Mouse (Mus musculus): ENCODE measurements at regions not wholly inside any gene's neighbourhood (a gene's known extent, or its start where the extent isn't known, plus 50 kb on each side); places are given as distances from the start of the nearest gene placed in this dataset.

GRCm38 (mm10) chr12:25304820-25305511, 208.0 kb upstream of the Id2 start:
- ATAC-seq (ENCODE audit: low FRiP score, low TSS enrichment): no peak
- no peak for DNase-seq (ENCODE audit: low spot score)
- Histone ChIP-seq H3K9me3 (ENCODE audit: control insufficient read depth, low read length) (no peaks in the 10 kb centered on the region), H3K4me1 (replicated peaks; ENCODE audit: control insufficient read depth, insufficient read depth) (peaks cover 3% of the 10 kb centered on the region; the same call in 1 of the 2 replicates), H3K27me3 (ENCODE audit: control insufficient read depth, insufficient read depth, low read length) (no peaks in the 10 kb centered on the region), H3K36me3 (ENCODE audit: control insufficient read depth, insufficient read depth, low read length) (no peaks in the 10 kb centered on the region), H3K4me2 (replicated peaks; ENCODE audit: low read depth) (no peak overlapping the region), H3K9ac (ENCODE audit: low read length) (no peak overlapping the region), H3K27ac (replicated peaks) (no peak overlapping the region), H3K4me3 (ENCODE audit: low read depth, low read length) (no peak overlapping the region)
- TF ChIP-seq EP300 (optimal IDR thresholded peaks at IDR 0.05): no peak
- no peak for TF ChIP-seq CTCF (IDR thresholded peaks at IDR 0.05; ENCODE audit: low read depth)
- 77% methylated on average over 6 of the region's 6 CpGs for WGBS

DNA sequence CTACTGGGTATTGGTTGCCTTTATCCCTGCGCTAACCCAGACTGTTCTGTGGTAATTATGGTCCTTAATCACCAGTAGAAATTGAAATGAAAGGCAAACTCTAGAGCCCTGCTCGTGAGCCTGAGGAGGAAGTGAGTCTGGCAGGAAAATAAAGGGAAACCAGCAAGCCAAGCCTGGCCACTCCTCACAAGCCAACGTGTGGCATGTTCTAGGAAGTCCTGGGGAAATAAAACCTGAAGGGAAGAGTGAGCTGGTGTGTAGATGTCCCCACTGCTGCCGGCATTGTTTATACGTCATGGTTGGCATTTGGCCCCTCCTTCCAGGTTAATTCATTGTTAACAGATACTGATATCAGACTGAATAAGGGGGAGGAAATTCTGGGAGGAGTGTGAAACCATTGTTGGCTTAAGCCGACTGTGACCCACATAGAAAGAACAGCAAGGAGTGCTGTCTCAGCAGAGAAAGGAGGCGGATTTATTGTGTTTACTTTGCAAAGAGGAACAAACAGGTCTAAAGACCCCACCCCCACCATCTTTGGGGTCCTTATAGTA, 206.6 kb upstream of the Id2 start:
- DNase-seq (ENCODE audit: low spot score) (peak; percentile 30), ATAC-seq (ENCODE audit: low FRiP score, low TSS enrichment) (peak; percentile 83)
- WGBS: 33% methylated on average over 7 of the region's 7 CpGs
- H3K4me1 ChIP-seq (replicated peaks; ENCODE audit: control insufficient read depth, insufficient read depth): peaks cover 3% of the 10 kb centered on the region; the same call in 1 of the 2 replicates
- no peak for TF ChIP-seq EP300 (optimal IDR thresholded peaks at IDR 0.05)
- no peak for TF ChIP-seq CTCF (IDR thresholded peaks at IDR 0.05; ENCODE audit: low read depth)
- H3K4me2 ChIP-seq (replicated peaks; ENCODE audit: low read depth): no peak overlapping the region
- H3K9ac ChIP-seq (ENCODE audit: low read length): no peak overlapping the region
- no peaks in the 10 kb centered on the region for H3K27me3 ChIP-seq (ENCODE audit: control insufficient read depth, insufficient read depth, low read length)
- no peak overlapping the region for H3K4me3 ChIP-seq (ENCODE audit: low read depth, low read length)
- H3K27ac ChIP-seq (replicated peaks): no peak overlapping the region
- no peaks in the 10 kb centered on the region for H3K36me3 ChIP-seq (ENCODE audit: control insufficient read depth, insufficient read depth, low read length)
- no peaks in the 10 kb centered on the region for H3K9me3 ChIP-seq (ENCODE audit: control insufficient read depth, low read length)

DNA sequence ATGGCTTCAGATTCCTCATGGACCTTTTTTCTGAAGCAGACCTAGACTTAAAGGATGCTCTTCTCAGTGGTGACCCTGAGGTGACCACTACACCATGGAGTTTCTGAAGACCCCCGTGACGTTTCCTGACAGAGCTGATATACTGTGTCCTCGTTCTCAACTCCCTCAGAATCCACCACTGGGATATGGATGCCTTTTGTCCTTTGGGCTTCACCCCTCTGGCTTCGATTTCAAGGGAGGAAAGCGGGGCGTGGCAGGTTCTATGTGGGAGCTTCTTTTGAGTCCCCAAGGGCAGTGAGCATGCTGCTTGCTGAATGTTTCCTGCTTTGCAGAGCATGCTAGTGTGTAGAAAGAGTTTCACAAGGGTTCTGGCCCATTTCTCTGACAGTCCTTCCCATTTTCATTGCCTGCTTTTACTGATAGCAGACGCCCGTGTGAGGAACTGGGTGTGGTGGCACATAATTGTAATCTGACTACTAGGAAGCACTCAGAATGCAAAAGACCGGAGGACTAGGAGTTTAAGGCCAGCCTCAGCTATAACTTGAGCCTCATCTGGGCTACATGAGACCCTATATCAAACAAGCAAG, 204.0 kb upstream of the Id2 start:
- DNase-seq (ENCODE audit: low spot score) (no peak), ATAC-seq (ENCODE audit: low FRiP score, low TSS enrichment) (no peak)
- no peaks in the 10 kb centered on the region for H3K9me3 ChIP-seq (ENCODE audit: control insufficient read depth, low read length)
- no peak overlapping the region for H3K4me2 ChIP-seq (replicated peaks; ENCODE audit: low read depth)
- no peaks in the 10 kb centered on the region for H3K27me3 ChIP-seq (ENCODE audit: control insufficient read depth, insufficient read depth, low read length)
- no peak overlapping the region for H3K9ac ChIP-seq (ENCODE audit: low read length)
- TF ChIP-seq EP300 (optimal IDR thresholded peaks at IDR 0.05) (no peak), CTCF (IDR thresholded peaks at IDR 0.05; ENCODE audit: low read depth) (no peak)
- no peak overlapping the region for H3K4me3 ChIP-seq (ENCODE audit: low read depth, low read length)
- H3K36me3 ChIP-seq (ENCODE audit: control insufficient read depth, insufficient read depth, low read length): no peaks in the 10 kb centered on the region
- no peak overlapping the region for H3K27ac ChIP-seq (replicated peaks)
- peaks cover 3% of the 10 kb centered on the region; the same call in 1 of the 2 replicates for H3K4me1 ChIP-seq (replicated peaks; ENCODE audit: control insufficient read depth, insufficient read depth)
- WGBS: 61% methylated on average over 9 of the region's 9 CpGs

GRCm38 (mm10) chr12:25299603-25300471, 202.9 kb upstream of the Id2 start:
- no peak overlapping the region for H3K4me3 ChIP-seq (ENCODE audit: low read depth, low read length)
- H3K4me1 ChIP-seq (replicated peaks; ENCODE audit: control insufficient read depth, insufficient read depth): peaks cover 3% of the 10 kb centered on the region; the same call in 1 of the 2 replicates
- no peak overlapping the region for H3K4me2 ChIP-seq (replicated peaks; ENCODE audit: low read depth)
- no peaks in the 10 kb centered on the region for H3K9me3 ChIP-seq (ENCODE audit: control insufficient read depth, low read length)
- WGBS: 52% methylated on average over 11 of the region's 11 CpGs
- DNase-seq (ENCODE audit: low spot score) (no peak), ATAC-seq (ENCODE audit: low FRiP score, low TSS enrichment) (no peak)
- H3K36me3 ChIP-seq (ENCODE audit: control insufficient read depth, insufficient read depth, low read length): no peaks in the 10 kb centered on the region
- no peak overlapping the region for H3K9ac ChIP-seq (ENCODE audit: low read length)
- no peaks in the 10 kb centered on the region for H3K27me3 ChIP-seq (ENCODE audit: control insufficient read depth, insufficient read depth, low read length)
- no peak overlapping the region for H3K27ac ChIP-seq (replicated peaks)
- TF ChIP-seq EP300 (optimal IDR thresholded peaks at IDR 0.05): no peak
- TF ChIP-seq CTCF (IDR thresholded peaks at IDR 0.05; ENCODE audit: low read depth): no peak

DNA sequence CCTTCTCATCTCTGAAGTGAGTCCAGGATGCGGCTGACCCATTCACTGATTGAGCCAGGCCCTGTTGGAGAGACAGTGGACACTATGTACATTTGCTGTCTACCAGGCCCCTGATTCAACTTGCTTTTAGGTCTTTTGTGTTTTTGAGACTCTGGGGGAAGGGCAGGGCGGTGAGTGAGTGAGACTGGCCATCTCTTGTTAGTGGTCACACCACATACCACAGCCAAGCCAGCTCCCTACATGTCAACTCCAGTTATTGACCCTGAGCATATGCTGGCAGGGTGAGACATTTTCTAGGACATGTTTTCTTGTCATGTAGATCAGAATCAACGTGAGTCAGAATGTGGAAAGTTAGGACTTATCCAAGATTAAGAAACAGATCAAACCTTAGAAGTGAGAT, 201.8 kb upstream of the Id2 start:
- TF ChIP-seq EP300 (optimal IDR thresholded peaks at IDR 0.05) (no peak), CTCF (IDR thresholded peaks at IDR 0.05; ENCODE audit: low read depth) (no peak)
- WGBS: 90% methylated on average over 3 of the region's 3 CpGs
- no peak for DNase-seq (ENCODE audit: low spot score)
- H3K9ac ChIP-seq (ENCODE audit: low read length): no peak overlapping the region
- no peak overlapping the region for H3K27ac ChIP-seq (replicated peaks)
- H3K4me3 ChIP-seq (ENCODE audit: low read depth, low read length): no peak overlapping the region
- no peaks in the 10 kb centered on the region for H3K4me1 ChIP-seq (replicated peaks; ENCODE audit: control insufficient read depth, insufficient read depth)
- ATAC-seq (ENCODE audit: low FRiP score, low TSS enrichment): no peak
- no peak overlapping the region for H3K4me2 ChIP-seq (replicated peaks; ENCODE audit: low read depth)
- H3K36me3 ChIP-seq (ENCODE audit: control insufficient read depth, insufficient read depth, low read length): no peaks in the 10 kb centered on the region
- no peaks in the 10 kb centered on the region for H3K9me3 ChIP-seq (ENCODE audit: control insufficient read depth, low read length)
- no peaks in the 10 kb centered on the region for H3K27me3 ChIP-seq (ENCODE audit: control insufficient read depth, insufficient read depth, low read length)

All from stomach, postnatal 0 days (tissue).